Mouse (Mus musculus) central nervous system, embryonic 18 days (tissue): Measurements from ENCODE around the gene Sp140. TPM values are rescaled to one million over a fixed set of nuclear protein-coding genes. Genes with fewer than 3 reads are reported as not detected.

Experiments
- polyA plus RNA-seq: library from polyadenylated mRNA; depleted of rRNA; stranded (reverse); fragments of >200 nt; gene quantifications from 2 replicates; pipeline ENCODE4 v1.2.3, GENCODE M21; 2012; rRNA removed

Gene Sp140
- 0.53 and 0.67 TPM in 2 replicates for polyA plus RNA-seq

DNA sequence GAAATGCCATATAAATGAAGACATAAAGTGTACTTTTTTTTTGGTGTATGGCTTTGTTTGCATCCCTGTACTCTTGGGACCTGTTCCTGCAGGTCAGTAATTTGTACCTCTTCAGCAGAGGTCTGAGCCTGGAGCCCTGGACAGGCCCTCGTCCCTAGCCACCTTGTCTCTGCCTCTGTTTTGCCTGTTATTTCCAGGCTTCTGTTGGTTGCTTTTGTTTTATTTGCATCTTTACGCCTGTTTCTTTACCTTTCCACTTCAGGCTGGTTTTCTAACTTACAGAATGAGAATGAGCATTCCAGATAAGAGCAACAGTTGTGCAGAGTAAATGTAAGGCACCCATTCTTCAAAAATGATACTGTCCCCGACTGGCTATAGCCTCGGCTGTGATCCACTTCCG lies at the start of gene Sp140:
TSS of gene Sp140 (plus strand) at position 301 of the 400 bp plus-strand sequence.

DNA sequence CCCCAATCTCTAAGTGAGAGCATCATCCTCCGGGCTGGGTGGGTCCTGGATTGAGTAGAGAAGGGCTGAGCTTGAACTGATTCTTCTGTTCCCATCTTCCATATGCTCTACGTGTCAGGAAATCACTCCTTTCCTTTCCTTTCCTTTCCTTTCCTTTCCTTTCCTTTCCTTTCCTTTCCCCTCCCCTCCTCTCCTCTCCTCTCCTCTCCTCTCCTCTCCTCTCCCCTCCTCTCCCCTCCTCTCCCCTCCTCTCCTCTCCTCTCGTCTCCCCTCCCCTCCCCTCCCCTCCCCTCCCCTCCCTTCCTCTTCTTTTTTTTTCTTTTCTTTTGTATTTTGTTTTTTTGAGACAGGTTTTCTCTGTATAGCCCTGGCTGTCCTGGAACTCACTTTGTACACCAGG lies 24.8 kb upstream of the Sp140 start, which contains the start of gene G530012D18Rik:
TSS of gene G530012D18Rik (plus strand) at position 301 of the 400 bp plus-strand sequence.

DNA sequence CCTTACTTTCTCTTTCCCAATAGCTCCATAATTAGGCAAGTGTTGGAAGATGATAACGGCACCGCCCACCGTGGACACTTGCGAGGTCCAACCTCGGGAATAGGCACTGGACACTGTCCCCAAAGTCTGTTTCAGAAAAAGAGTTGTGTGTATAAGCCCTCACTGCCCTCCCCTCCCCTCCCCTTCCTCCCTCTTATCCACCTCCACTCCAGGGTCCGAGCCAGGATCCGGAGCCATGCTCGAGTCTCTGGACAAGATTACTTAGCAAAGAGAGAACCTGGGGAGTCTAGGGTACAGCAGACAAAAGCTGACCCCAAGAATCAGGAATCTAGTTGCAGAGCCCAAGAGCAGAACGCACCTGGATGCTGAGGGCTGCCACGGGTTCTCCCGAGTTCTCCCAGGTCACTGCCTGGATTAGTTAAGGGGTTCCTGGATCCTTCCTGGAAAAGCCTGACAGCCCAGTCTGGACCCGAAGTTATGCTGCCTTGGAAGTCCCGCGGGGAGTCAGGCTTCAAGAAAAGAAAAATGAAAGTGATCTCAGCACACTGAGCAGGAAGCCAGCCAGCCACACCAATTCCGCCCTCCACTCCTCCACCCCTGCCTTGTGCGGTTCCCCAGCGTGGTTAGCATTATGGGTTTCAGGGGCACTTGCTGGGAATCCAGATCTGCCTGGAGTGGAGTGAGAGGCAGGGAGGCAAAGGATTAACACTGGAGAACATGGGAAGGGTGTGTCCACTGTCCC lies 1.7 kb upstream of the Sp140 start, which contains the start of gene Sp110:
TSS of gene Sp110 (minus strand) at position 547 of the 742 bp plus-strand sequence.

DNA sequence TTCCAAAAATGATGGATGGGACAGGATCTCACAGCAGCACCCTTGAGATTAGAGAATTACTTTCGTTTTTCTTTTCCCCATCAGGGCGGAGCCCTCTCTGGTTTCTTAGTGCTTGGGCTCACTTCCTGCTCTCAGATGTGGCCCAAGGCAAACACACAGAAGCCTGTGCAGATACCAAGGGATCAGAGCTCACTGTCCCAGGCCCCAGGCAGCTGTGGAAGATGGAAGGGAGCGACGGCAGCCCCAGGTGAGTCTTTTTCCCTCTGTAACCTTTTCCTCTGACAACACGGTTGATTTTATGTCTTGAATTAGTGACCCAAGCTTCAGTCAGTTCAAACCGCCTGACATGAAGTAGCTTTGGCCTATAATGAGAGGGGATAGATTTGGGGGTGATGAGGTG lies 49.7 kb downstream of the Sp140 start, which contains the start of gene Sp100:
TSS of gene Sp100 (plus strand) at position 108 of the 400 bp plus-strand sequence.

Other genes with a start within 250 kb of the Sp140 start
- gene G530012D18Rik, start 24.7 kb upstream of the Sp140 start, polyA plus RNA-seq: not detected in 2 replicates
- 0.89 and 0.96 TPM in 2 replicates for gene Sp110, start 1.6 kb upstream of the Sp140 start, polyA plus RNA-seq
- 0.96 and 1.3 TPM in 2 replicates for gene Sp100, start 49.6 kb downstream of the Sp140 start, polyA plus RNA-seq
- 0.41 and 0.72 TPM in 2 replicates for gene A630001G21Rik, start 178.3 kb downstream of the Sp140 start, polyA plus RNA-seq
- 111 and 115 TPM in 2 replicates for gene Cab39, start 193.1 kb downstream of the Sp140 start, polyA plus RNA-seq